Mouse (Mus musculus) forebrain, embryonic 13.5 days (tissue): ENCODE results near the gene Etv6. TPM values are rescaled to one million over a fixed set of nuclear protein-coding genes. Genes with fewer than 3 reads are reported as not detected.

Experiments
- ATAC-seq: fragments of 200-750 bp; cut with Nextera tagmentation; 2 replicates; pipeline ENCODE4 v1.8.0; 2017
- H3K27ac ChIP-seq: fragments of 300-500 bp; sonication (generic); 2 replicates; pipeline ENCODE4 v1.5.1; 2015; ENCODE audit warnings: inconsistent platforms, mild to moderate bottlenecking, moderate library complexity
- H3K27me3 ChIP-seq: fragments of 300-500 bp; sonication (generic); 2 replicates; pipeline ENCODE4 v1.6.1; 2015; ENCODE audit warnings: mild to moderate bottlenecking, inconsistent platforms
- H3K36me3 ChIP-seq: fragments of 300-500 bp; sonication (generic); 2 replicates; pipeline ENCODE4 v1.6.1; 2015; ENCODE audit warnings: mild to moderate bottlenecking, inconsistent platforms; ENCODE audit not compliant: poor library complexity, severe bottlenecking
- H3K4me1 ChIP-seq: fragments of 300-500 bp; sonication (generic); 2 replicates; pipeline ENCODE4 v1.6.1; 2015; ENCODE audit warnings: inconsistent platforms
- H3K4me2 ChIP-seq: fragments of 300-500 bp; sonication (generic); 2 replicates; pipeline ENCODE4 v1.6.1; 2015; ENCODE audit warnings: inconsistent platforms, mild to moderate bottlenecking, moderate library complexity
- H3K4me3 ChIP-seq: fragments of 300-500 bp; sonication (generic); 2 replicates; pipeline ENCODE4 v1.5.1; 2015; ENCODE audit warnings: mild to moderate bottlenecking, inconsistent platforms
- H3K9ac ChIP-seq: fragments of 300-500 bp; sonication (generic); 2 replicates; pipeline ENCODE4 v1.6.1; 2015; ENCODE audit warnings: mild to moderate bottlenecking, inconsistent platforms
- H3K9me3 ChIP-seq: fragments of 300-500 bp; sonication (generic); replicated peaks from 2 replicates; pipeline ENCODE4 v1.6.1; 2016; ENCODE audit warnings: inconsistent platforms
- WGBS: fragments of 180-500 bp; shearing (Covaris S2); methylation state at CpG from one replicate; pipeline ENCODE4 v1.1.7; 2015; 5-methylcytosine and 5-hydroxymethylcytosine counted together
- polyA plus RNA-seq: library from polyadenylated mRNA; unstranded; fragments of >200 nt; fragmentation: Nextera tagmentation; extraction: Ambion mirVana; gene quantifications from 2 replicates; pipeline ENCODE4 v1.2.1, GENCODE M21; 2015

Etv6 gene
- polyA plus RNA-seq, 1 experiment from 2014 or later, result 7.2 TPM

DNA sequence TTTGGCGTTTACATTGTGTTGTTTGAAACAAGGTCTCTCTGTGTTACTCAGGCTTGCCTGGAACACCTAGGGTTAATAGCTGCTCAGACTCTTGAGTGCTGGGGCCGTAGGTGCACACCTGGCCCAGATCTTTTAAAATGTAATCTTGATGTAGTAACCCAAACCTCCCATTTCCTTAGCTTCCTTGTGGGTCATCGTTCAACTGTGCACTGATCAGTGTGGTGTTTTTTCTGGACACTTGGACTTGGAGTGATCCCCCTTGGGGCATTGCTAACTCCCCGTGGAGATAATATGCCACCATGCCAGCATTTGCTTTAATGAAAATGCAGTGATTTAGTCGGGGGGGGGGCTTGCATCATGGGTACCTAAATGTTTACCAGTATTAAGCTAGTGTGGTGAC is 153.7 kb downstream of the Etv6 start:
- Histone ChIP-seq H3K36me3 (no peaks in the 10 kb centered on the region), H3K9me3 (no peaks in the 10 kb centered on the region), H3K27ac (0 out of 2 replicates have a peak overlapping the region, but pooled peaks have one; percentile 15), H3K9ac (no peak overlapping the region), H3K4me3 (no peak overlapping the region), H3K4me1 (peaks cover 44% of the 10 kb centered on the region), H3K27me3 (no peaks in the 10 kb centered on the region), H3K4me2 (no peak overlapping the region)
- WGBS, result 43% methylated on average over 5 of the region's 5 CpGs
- peak; percentile 34 for ATAC-seq

DNA sequence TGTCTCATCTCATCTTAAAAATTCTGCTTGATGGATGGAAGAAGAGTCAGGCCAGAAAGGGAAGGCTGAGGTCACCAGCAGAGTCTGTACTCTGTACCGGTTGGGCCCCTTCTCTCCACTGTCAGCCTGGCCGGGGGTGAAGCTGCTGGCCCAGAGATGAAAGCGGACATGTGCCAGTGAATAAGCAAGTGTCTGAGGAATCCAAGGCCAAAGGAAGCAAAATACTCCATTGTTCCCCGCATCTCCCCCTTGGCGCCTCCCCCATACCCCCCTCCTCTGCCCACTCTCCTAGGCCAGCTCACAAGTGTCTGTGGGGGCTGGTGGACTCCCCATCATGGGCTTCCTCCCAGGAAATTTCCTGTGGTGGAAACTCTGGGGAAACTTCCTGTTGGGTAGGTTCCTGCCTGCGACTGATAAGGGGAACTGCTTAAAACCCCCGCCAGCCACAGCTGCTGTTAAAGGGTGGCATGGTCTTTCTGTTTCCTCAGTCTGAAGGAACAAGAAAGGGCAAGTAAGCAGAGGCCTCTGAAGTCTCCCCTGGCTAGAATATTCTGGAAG is 154.2 kb downstream of the Etv6 start:
- Histone ChIP-seq H3K9ac (no peak overlapping the region), H3K27me3 (no peaks in the 10 kb centered on the region), H3K4me2 (no peak overlapping the region), H3K27ac (peak overlapping the region; percentile 15), H3K36me3 (no peaks in the 10 kb centered on the region), H3K4me3 (no peak overlapping the region), H3K9me3 (no peaks in the 10 kb centered on the region), H3K4me1 (peaks cover 44% of the 10 kb centered on the region)
- 35% methylated on average over 7 of the region's 7 CpGs for WGBS
- ATAC-seq, result peak; percentile 67

DNA sequence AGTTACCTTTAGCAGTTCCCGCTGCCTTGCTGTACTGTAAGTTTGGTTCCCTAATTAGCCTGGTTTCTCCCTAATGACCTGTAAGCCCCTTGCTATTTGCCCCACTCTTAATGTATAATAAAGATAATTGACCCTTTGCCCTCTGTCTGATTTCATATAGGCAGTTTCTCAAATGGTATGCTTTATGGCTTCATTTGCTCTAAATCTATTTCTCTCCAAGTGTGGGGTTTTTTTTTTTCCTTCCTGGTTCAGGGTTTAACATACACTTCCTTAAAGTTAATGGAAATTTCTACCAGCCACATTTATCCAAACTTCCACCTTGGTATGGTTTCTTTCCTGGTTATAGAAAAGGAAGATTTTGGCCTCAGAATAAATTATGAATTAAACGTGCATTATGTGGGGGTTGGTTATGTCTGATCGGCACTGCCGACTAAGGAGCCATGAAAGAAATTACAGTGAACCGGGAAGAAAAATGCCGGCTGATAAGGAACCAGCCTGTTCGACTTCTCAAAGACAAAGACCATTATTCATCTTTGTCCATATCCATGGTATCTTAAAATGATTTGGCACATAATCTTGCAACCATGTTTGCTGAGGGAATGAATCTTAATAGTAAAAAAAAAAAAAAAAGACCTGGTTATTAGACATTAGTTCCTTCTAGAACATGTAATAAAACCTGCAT is 155.2 kb downstream of the Etv6 start:
- H3K36me3 ChIP-seq, result no peaks in the 10 kb centered on the region
- ATAC-seq, result no peak
- H3K9ac ChIP-seq, result no peak overlapping the region
- 68% methylated on average over 7 of the region's 7 CpGs for WGBS
- H3K9me3 ChIP-seq, result no peaks in the 10 kb centered on the region
- H3K4me1 ChIP-seq, result peaks cover 44% of the 10 kb centered on the region
- H3K27me3 ChIP-seq, result no peaks in the 10 kb centered on the region
- H3K4me3 ChIP-seq, result no peak overlapping the region
- no peak overlapping the region for H3K4me2 ChIP-seq
- H3K27ac ChIP-seq, result no peak overlapping the region

DNA sequence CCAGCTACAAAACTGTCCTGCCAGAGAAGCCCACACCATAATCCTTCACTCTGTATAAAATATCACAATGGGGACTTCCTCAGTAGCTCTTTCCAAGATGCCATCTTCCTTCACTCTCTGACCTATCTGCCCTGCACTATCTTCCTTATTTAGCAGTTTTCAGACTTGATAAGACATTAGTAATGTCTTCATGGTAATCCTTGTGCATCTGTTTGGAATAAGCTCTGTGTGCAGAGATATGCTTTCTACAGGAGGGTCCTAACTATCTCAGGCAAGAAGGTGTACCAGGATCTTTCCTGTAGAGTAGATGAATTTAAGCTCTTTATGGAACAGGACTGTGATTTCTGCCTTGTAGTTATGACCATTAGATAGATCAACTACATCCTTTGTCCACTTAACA is 157.2 kb downstream of the Etv6 start:
- Histone ChIP-seq H3K4me1 (peaks cover 39% of the 10 kb centered on the region), H3K27me3 (no peaks in the 10 kb centered on the region), H3K9ac (no peak overlapping the region), H3K36me3 (no peaks in the 10 kb centered on the region), H3K4me2 (no peak overlapping the region), H3K4me3 (no peak overlapping the region), H3K27ac (no peak overlapping the region), H3K9me3 (no peaks in the 10 kb centered on the region)
- no peak for ATAC-seq

DNA sequence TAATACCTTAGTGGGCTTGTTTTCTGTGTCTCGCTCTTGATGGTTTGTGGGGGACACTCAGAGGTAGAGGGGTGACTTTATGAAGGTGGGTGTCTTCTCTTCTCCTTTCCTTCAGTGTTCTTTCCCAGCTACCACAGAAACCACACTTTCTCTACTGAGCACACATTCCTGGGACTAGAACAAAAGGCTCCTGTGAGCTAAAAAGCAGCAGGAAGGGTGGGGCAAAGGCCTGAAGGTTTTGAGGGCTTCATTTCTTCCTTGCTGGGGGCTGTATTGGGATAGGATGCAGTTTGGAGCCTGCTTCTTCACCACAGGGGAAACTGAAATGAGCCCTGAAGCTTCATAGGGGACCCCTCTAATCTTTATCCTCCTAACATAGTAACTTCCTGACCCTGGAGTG is 164.4 kb downstream of the Etv6 start:
- 94% methylated on average over 1 of the region's 1 CpGs for WGBS
- H3K9me3 ChIP-seq, result no peaks in the 10 kb centered on the region
- ATAC-seq, result no peak
- no peak overlapping the region for H3K4me2 ChIP-seq
- no peaks in the 10 kb centered on the region for H3K27me3 ChIP-seq
- H3K4me3 ChIP-seq, result no peak overlapping the region
- no peak overlapping the region for H3K27ac ChIP-seq
- H3K36me3 ChIP-seq, result no peaks in the 10 kb centered on the region
- H3K9ac ChIP-seq, result no peak overlapping the region
- H3K4me1 ChIP-seq, result peaks cover 9% of the 10 kb centered on the region; the same call in 1 of the 2 replicates

DNA sequence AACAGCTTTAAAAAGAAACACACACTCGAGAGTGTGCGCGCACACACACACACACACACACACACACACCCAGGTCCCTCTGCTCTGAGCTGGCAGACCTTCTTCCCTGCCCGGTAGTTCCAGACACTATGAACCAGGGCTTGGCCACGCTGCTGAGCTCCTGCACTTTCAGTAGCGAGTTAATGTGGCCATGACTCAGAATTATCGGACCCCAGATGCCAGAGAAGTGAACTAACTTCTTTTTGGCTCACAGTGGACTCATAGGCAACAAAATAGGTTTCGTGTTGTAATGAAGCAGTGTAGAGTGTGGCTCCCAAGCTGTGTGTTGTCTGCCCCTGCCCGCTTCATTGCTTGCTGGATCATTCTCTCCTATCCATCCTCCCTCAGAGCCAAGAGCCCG is 165.1 kb downstream of the Etv6 start:
- no peak overlapping the region for H3K9ac ChIP-seq
- 90% methylated on average over 10 of the region's 10 CpGs for WGBS
- H3K36me3 ChIP-seq, result no peaks in the 10 kb centered on the region
- no peak overlapping the region for H3K4me3 ChIP-seq
- H3K27me3 ChIP-seq, result no peaks in the 10 kb centered on the region
- ATAC-seq, result no peak
- no peaks in the 10 kb centered on the region for H3K9me3 ChIP-seq
- peaks cover 9% of the 10 kb centered on the region; the same call in 1 of the 2 replicates for H3K4me1 ChIP-seq
- H3K27ac ChIP-seq, result no peak overlapping the region
- no peak overlapping the region for H3K4me2 ChIP-seq

DNA sequence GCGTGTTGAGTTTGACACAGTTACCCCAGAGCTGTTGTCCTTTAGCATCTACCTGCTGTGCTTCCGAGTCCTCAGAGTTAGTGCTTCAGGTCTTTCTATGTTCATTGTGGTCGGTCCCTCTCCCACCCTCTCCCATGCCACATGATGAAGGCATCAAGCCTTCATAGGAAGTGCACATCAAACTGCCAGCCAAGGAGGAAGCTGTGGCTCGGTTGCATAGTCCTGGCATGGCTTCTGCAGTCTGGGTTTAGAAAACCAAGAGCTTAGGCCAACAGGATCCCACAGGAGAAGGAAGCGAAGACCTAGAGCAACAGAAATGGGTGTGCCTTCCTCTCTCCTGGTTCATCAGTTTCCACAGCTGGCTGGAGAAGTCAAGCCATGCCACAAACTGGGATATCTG is 166.7 kb downstream of the Etv6 start:
- ATAC-seq, result no peak
- Histone ChIP-seq H3K9me3 (no peaks in the 10 kb centered on the region), H3K36me3 (no peaks in the 10 kb centered on the region), H3K27me3 (no peaks in the 10 kb centered on the region), H3K27ac (no peak overlapping the region), H3K4me1 (peaks cover 19% of the 10 kb centered on the region), H3K4me3 (no peak overlapping the region), H3K4me2 (no peak overlapping the region), H3K9ac (no peak overlapping the region)
- WGBS, result 92% methylated on average over 5 of the region's 5 CpGs

DNA sequence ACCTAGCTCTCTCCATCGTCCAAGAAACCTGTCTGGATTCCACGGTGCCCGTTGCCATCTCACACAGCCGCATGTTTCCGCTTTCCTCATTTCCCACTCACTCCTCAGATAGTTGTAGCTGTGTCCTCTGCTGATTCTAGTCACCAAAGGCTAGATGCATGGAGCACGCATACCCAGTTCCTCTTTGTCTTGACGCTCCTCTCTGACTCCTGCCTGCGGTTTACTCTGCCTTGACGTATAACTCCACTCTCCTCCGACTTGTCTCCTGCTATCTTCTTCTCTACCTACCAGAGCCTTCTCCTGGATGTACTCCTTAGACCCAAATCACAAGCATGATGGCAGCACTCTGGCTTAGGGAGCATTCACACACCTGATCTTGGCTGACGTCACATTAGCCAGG is 169.7 kb downstream of the Etv6 start:
- no peak overlapping the region for H3K27ac ChIP-seq
- no peak overlapping the region for H3K4me2 ChIP-seq
- ATAC-seq, result no peak
- WGBS, result 98% methylated on average over 11 of the region's 11 CpGs
- H3K9ac ChIP-seq, result no peak overlapping the region
- no peaks in the 10 kb centered on the region for H3K9me3 ChIP-seq
- H3K27me3 ChIP-seq, result no peaks in the 10 kb centered on the region
- no peaks in the 10 kb centered on the region for H3K36me3 ChIP-seq
- peaks cover 43% of the 10 kb centered on the region for H3K4me1 ChIP-seq
- H3K4me3 ChIP-seq, result no peak overlapping the region

DNA sequence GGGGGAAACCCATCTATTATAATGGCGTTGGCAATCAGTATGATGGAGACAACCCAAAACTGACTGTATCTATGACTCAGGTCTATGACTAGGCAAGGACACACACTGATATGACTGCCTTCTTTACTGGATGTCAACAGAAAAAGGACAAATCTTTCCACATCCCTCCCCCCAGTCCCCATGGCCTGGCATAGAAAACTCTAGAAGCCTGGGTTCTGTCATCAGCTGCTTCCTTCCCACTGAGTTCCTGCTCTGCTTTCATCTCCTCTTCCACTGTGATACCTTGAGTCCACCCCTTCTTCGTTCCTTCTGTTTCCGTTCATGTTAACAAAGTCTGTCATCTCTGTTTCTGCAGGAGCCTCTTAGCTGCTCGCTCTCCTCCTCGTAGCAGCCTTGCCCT is 170.2 kb downstream of the Etv6 start:
- H3K9me3 ChIP-seq, result no peaks in the 10 kb centered on the region
- H3K36me3 ChIP-seq, result no peaks in the 10 kb centered on the region
- no peak overlapping the region for H3K4me3 ChIP-seq
- H3K4me2 ChIP-seq, result no peak overlapping the region
- no peak for ATAC-seq
- H3K27me3 ChIP-seq, result no peaks in the 10 kb centered on the region
- H3K4me1 ChIP-seq, result peaks cover 41% of the 10 kb centered on the region
- 88% methylated on average over 5 of the region's 5 CpGs for WGBS
- H3K27ac ChIP-seq, result no peak overlapping the region
- no peak overlapping the region for H3K9ac ChIP-seq

DNA sequence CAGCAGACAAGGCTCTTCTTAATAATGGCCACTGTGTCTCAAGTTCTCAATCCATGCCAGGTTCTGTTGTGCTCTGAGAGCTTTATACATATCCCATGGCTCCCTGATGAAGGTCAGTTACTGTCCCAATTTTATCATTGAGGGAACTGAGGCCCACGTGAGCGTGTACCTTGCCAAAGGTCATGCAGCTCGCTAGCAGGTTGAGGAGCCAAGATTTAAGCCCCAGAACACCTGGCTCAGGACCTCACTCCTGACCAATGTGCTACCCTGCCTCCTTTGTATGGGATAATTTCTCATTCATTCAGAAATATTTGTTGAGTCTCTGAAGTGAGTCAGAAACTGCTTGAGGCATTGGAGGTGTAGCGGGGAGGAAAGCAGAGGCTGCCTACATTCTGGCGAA is 170.8 kb downstream of the Etv6 start:
- Histone ChIP-seq H3K36me3 (no peaks in the 10 kb centered on the region), H3K27ac (0 out of 2 replicates have a peak overlapping the region, but pooled peaks have one; percentile 88), H3K9ac (no peak overlapping the region), H3K4me1 (peaks cover 36% of the 10 kb centered on the region), H3K4me2 (no peak overlapping the region), H3K27me3 (no peaks in the 10 kb centered on the region), H3K9me3 (no peaks in the 10 kb centered on the region), H3K4me3 (no peak overlapping the region)
- WGBS, result 87% methylated on average over 5 of the region's 5 CpGs
- ATAC-seq, result no peak

DNA sequence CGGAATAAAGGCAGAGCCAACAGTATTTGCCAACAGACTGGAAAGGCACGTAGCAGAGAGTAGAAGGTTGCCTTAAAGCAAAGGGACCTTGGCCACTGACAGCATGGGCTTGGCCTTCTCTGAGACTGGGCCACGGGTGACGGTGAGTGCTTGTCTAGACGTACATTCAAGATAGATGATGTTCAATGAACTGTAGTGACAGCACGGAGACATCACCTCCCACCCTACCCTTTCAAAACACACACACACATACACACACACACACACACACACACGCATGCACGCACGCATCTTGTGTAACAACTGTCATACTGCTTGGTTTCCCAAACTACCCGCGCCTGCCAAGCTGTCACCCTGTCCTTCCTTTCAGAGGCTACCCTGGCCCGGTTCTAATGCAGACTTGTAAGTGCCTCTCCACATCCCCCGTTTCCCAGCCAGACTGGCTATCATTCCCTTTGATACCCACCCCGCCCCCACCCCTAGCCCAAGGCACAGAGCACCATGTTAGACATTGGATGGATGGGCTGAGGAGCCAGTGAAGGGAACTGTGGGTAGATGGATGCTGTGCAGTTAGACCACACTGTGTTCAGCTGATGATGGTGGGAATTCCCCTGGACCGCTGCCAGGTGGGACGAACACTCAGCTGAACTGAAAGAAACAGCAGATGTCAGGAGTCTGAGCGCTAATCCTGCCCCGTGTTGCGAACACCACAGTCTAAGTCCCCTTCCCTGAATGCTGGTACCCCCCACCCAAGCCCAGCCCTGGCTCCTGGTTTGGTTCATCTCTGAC is 172.1 kb downstream of the Etv6 start:
- H3K4me2 ChIP-seq, result peak overlapping the region; percentile 49
- H3K36me3 ChIP-seq, result no peaks in the 10 kb centered on the region
- 0 out of 2 replicates have a peak overlapping the region, but pooled peaks have one; percentile 38 for H3K9ac ChIP-seq
- H3K4me3 ChIP-seq, result peak overlapping the region; percentile 15
- H3K27ac ChIP-seq, result peak overlapping the region; percentile 88
- ATAC-seq, result peak; percentile 95
- peaks cover 34% of the 10 kb centered on the region for H3K4me1 ChIP-seq
- H3K27me3 ChIP-seq, result no peaks in the 10 kb centered on the region
- H3K9me3 ChIP-seq, result no peaks in the 10 kb centered on the region
- 53% methylated on average over 19 of the region's 19 CpGs for WGBS

DNA sequence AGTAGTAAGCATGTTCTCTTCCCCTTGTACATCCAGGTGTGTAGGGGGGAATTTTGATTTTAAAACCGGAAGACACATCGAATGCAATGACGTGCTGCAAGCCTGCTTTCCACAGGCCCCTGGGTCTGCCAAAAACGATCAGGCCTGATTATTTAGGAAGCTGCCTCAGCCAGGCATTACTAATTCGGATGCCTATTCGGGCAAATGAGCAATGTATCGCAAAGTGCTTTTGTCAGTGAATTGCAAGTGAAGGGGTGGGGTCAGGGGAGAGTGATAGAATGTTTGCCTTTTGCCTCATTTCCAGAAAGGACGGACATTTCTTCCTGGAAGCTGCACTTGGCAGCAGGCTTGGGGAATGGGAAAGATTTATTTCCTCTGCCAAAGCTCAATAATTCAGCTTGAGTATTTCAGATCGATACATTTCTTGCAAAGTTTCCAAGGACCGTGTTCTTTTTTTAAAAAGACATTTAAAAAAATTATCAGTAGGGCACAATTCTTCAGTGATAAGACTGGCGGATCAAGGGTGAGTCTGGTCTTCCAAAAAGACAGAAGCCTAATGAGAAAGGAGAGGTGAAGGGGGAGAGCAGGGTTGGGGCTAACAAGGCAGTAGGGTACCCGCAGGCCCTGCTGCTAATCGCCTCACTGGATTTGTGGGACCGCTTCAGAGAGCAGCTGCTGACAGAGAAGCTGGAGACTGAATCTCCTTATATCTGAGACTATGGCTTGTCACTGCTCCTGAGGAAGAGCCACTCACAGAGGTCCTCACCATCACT is 172.9 kb downstream of the Etv6 start:
- Histone ChIP-seq H3K9me3 (no peaks in the 10 kb centered on the region), H3K27ac (peak overlapping the region; percentile 88), H3K9ac (0 out of 2 replicates have a peak overlapping the region, but pooled peaks have one; percentile 38), H3K4me3 (peak overlapping the region; percentile 15), H3K27me3 (no peaks in the 10 kb centered on the region), H3K4me2 (peak overlapping the region; percentile 49), H3K4me1 (peaks cover 34% of the 10 kb centered on the region), H3K36me3 (no peaks in the 10 kb centered on the region)
- 35% methylated on average over 14 of the region's 14 CpGs for WGBS
- ATAC-seq, result peak; percentile 66
